Mouse (Mus musculus) layer of hippocampus, adult 9-10 months (tissue): ENCODE results near the gene Gm5475.

ENCODE experiments used
- DNase-seq: peaks from one replicate; pipeline ENCODE4 v3.0.0; 2022; ENCODE audit warnings: low spot score

Gm5475 gene

DNA sequence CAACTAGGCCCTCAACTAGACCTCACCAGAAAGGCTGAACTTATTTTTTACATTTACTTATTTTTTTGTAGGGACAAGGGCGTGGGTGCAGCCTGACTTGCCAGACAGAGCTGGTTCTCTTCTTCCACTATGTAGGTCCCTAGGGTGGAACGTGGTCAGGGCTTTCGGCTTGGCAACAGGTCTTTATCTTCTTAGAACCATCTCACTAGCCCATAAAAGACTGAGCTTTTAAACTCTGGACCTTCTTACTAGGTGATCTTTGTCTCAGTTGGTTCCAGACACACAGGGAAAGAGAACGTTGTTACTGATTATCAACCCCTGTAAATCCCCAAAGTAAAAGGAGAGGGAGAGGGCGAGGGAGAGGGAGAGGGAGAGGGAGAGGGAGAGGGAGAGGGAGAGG lies 8.6 kb upstream of the Gm5475 start:
- no peak for DNase-seq

- DNase-seq = no peak
These were observed 7.9 kb upstream of the Gm5475 start for GRCm38 (mm10) chr15:100414011-100414410.

DNA sequence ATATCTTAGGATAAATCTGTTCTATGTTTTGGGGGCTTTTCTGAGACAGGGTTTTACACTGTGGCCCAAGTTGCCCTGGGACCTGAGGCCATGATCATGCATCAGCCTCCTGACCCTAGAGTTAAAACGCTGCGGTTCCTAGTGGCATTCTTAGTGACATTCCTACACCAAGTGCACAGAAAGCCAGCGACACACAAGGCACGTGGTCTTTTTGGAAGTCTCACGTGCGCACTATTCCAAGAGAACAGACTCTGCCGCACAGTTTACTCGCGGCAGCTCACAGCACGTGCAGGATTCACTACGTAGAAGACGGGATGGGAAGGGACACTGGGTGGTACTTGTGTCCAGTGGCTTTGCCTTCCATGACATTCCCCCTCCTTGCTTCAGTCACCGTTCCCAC lies 7.0 kb upstream of the Gm5475 start:
- no peak for DNase-seq

- DNase-seq = no peak
These were observed 6.3 kb upstream of the Gm5475 start for GRCm38 (mm10) chr15:100415684-100416083.

DNA sequence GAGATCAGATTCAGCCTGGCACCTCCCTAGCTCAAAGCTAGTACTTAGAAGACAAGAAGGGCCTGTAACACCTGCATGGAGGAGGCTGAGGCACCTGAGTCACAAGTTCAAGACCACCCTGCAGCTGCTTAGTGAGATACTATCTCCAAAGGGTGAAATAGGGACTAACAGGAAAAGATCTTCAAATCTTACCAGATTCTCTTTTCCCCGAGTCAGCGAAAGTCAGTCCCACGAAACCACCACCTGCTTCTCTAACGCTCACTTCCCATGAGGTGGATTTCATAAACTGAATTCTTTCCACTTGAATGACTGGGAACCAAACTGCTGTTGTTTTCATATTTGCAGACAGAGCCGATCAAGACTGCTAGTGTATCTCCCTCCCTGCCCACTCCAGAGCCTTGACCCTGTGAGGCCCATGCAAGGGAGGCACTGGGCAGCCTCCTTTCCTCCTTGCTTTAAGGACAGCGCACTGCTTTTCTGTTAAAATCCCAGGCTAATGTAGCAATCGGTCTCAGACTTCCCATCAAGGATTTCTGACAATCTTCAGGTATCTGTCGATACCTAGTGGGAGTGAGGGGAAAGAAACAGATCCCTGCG lies 4.0 kb upstream of the Gm5475 start:
- DNase-seq = no peak

DNA sequence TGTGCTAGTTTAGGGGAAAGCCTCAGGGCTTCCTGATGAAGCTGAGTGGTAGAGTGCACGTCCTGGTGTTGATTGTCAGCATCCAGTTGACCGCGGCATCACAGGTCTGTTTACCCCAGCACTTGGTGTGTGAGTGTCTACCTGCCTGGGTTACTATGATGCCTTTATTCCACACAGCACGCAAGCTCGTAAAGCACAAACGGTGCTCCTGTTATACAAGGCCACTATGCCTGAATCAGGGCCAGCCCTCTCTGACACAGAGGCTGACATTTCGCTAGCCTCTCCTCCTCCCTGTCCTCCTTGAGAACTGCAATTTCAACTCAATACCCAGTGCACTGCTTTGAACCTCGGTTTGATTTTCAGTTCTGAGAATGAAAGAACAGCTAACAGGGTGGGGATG lies 2.6 kb upstream of the Gm5475 start:
- no peak for DNase-seq

GRCm38 (mm10) chr15:100419901-100420745 lies 1.8 kb upstream of the Gm5475 start:
- no peak for DNase-seq

- DNase-seq = peak; percentile 11
These were observed 739 bp upstream of the Gm5475 start for GRCm38 (mm10) chr15:100421059-100421757.

GRCm38 (mm10) chr15:100422476-100422875 lies 529 bp downstream of the Gm5475 start:
- DNase-seq = no peak

DNA sequence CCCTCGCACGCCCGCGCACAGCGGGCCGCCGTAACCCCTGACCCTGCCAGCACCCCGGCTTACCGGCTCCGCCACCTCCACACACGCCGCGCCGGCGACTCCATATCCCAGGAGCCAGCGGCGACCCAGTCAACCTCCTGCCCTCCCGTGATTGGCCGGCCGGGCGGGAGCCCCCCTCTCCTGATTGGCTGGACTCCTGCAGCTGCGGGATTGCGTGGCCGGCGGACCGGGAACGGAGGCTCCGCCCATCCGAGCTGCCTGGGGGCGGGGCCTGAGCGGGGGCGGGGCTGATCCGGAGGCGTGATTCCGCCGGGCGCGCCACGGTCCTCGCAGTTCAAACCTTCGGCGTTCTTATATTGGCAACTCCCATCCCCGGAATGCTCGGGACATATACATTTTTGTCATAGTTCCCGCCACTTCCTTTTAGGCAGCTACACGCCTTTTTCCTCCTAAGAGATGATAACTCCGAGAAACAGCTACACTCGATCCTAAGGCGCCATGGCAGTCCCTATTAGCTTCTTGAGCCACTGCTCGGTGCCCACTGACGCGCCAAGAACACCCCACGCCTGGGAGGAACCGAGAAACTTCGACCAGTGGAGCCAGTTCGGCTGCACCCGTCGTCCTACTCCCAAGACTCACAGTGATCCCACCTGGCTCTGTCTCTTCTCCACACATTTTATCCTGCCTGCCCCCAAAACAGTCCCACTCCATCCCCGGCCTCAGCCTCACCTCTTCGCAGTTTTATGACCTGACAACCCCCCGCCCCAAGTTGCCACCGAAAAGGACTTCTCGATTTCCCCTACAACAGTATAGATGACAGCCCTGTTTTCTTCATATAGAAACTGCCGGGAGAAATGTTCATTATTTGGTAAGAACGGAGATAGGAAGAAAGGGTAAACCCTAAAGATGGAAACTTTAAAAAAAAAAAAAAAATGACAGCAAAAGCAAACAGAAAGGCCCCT lies 1.2 kb downstream of the Gm5475 start:
- peak; percentile 70 for DNase-seq

- no peak for DNase-seq
These were observed 2.0 kb downstream of the Gm5475 start for GRCm38 (mm10) chr15:100423916-100424315.

- no peak for DNase-seq
These were observed 2.6 kb downstream of the Gm5475 start, which contains the start of gene Slc11a2 for GRCm38 (mm10) chr15:100424396-100425122. Gene Slc11a2, minus strand, starts transcription at chr15:100425072.

GRCm38 (mm10) chr15:100428296-100428905 lies 6.5 kb downstream of the Gm5475 start:
- DNase-seq = no peak

- no peak for DNase-seq
These were observed 8.1 kb downstream of the Gm5475 start for GRCm38 (mm10) chr15:100429959-100430565.

GRCm38 (mm10) chr15:100433234-100433633 lies 11.3 kb downstream of the Gm5475 start:
- no peak for DNase-seq

DNA sequence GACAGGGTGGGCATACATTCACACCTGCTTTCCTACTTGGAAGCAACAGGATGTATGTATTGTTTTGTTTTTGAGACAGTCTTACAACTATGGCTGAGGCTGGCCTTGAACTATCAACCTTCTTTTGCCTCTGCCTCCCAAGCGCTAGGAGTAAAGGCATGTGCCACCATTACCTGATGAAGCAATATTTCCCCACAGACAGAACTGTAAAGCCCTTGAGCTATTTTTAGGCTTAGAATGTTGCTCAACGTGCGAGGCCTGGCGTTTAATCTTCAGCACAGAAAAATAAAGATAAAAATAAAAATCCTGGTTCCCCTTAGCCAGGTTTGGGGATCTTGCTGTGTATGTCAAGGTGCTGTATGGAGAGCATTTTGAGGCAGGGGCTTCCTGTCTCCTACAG lies 14.2 kb downstream of the Gm5475 start:
- DNase-seq = no peak

GRCm38 (mm10) chr15:100436518-100436917 lies 14.6 kb downstream of the Gm5475 start:
- DNase-seq = no peak

GRCm38 (mm10) chr15:100443126-100443922 lies 21.4 kb downstream of the Gm5475 start:
- DNase-seq = peak; percentile 55

DNA sequence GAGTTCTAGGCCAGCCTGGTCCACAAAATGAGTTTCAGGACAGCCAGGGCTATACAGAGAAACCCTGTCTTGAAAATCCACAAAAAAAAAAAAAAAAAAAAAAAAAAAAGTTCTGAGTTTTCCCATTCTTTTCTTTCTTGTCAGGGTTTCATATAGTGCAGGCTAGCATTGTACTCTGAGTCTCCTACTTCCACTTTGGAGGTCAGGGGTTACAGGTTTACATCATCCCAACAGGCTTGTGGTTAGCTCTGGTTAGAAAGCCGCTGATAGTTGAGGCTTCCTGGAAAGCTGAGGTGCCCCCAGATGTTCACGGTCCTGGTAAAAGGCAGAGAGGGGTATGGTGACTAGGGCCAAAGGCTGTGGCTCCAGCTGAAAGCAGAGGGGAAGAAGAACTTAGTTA lies 24.9 kb downstream of the Gm5475 start:
- DNase-seq = no peak
